Mouse (Mus musculus): ENCODE data around the gene Gm28051.

GRCm38 (mm10) chr12:102779452-102779851 lies 21.9 kb upstream of the Gm28051 start:
- TF ChIP-seq MYOG (IDR thresholded peaks at IDR 0.05; ENCODE audit: control insufficient read depth, extremely low read depth, insufficient read length) (no peak), USF1 (IDR thresholded peaks at IDR 0.05; ENCODE audit: low read depth) (no peak)

Data from C2C12 (cell line).